Mouse (Mus musculus) G1E (cell line): ENCODE measurements around the gene Glis2. TPM values are rescaled to one million over a fixed set of nuclear protein-coding genes. Genes with fewer than 3 reads are reported as not detected.

Experiments used
- ATAC-seq: 2 replicates; pipeline ENCODE4 v1.8.0; 2016; ENCODE audit warnings: mild to moderate bottlenecking; ENCODE audit not compliant: insufficient number of reproducible peaks, poor library complexity, low FRiP score, severe bottlenecking; ENCODE audit errors: extremely low read depth
- DNase-seq: peaks from one replicate; pipeline ENCODE4 v3.0.0; 2012; ENCODE audit warnings: low spot score
- H3K27me3 ChIP-seq: 2 replicates; pipeline ENCODE4 v1.6.1; 2012; ENCODE audit warnings: mild to moderate bottlenecking, low read length, inconsistent platforms; ENCODE audit not compliant: insufficient read depth
- H3K36me3 ChIP-seq: replicated peaks from 2 replicates; pipeline ENCODE3; 2012; ENCODE audit warnings: mild to moderate bottlenecking, inconsistent platforms
- H3K4me1 ChIP-seq: 2 replicates; pipeline ENCODE4 v1.6.1; 2012; ENCODE audit warnings: low read depth, low read length, inconsistent platforms, mixed read lengths; ENCODE audit not compliant: insufficient read depth
- H3K4me3 ChIP-seq: 2 replicates; pipeline ENCODE4 v1.5.1; 2012; ENCODE audit warnings: low read depth, mild to moderate bottlenecking, inconsistent platforms, low read length, moderate library complexity, mixed read lengths
- H3K9me3 ChIP-seq: replicated peaks from 2 replicates; pipeline ENCODE4 v1.6.1; 2012; ENCODE audit warnings: inconsistent platforms
- CTCF ChIP-seq: IDR thresholded peaks from 2 replicates; pipeline ENCODE4 v1.5.1; 2012; ENCODE audit warnings: low read depth, low read length, inconsistent platforms, mixed read lengths
- GATA1 ChIP-seq: IDR thresholded peaks from 2 replicates; pipeline ENCODE4 v1.6.1; 2012; ENCODE audit warnings: borderline replicate concordance, low read length, inconsistent platforms, mixed read lengths
- GATA2 ChIP-seq: IDR thresholded peaks from 2 replicates; pipeline ENCODE4 v1.6.1; 2012; ENCODE audit warnings: low read depth, low read length, inconsistent platforms, borderline replicate concordance
- POLR2AphosphoS5 ChIP-seq: IDR thresholded peaks from 2 replicates; pipeline ENCODE4 v1.6.1; 2012; ENCODE audit warnings: low read depth, low read length, inconsistent platforms; ENCODE audit not compliant: insufficient replicate concordance
- TAL1 ChIP-seq: conservative IDR thresholded peaks from 2 replicates; pipeline ENCODE4 v1.6.1; 2012; ENCODE audit warnings: low read depth, low read length, inconsistent platforms, mixed read lengths
- polyA plus RNA-seq: library from polyadenylated mRNA; stranded (reverse); fragments of >175 nt; gene quantifications from 2 replicates; pipeline ENCODE4 v1.2.3, GENCODE M21; 2012
- total RNA-seq, 2 experiments: library from RNA; stranded (forward) in 1 of 2; stranded (reverse) in 1 of 2; fragments of 200-1000 nt in 1 of 2; fragments of >200 nt in 1 of 2; fragmentation: Nextera tagmentation in 1 of 2; gene quantifications; 2 replicates each; pipeline ENCODE4 v1.2.3; 2014 to 2017

The Glis2 gene
- total and polyA plus RNA-seq, 3 experiments, result 1.0 to 2.8 (median 2.6) TPM

DNA sequence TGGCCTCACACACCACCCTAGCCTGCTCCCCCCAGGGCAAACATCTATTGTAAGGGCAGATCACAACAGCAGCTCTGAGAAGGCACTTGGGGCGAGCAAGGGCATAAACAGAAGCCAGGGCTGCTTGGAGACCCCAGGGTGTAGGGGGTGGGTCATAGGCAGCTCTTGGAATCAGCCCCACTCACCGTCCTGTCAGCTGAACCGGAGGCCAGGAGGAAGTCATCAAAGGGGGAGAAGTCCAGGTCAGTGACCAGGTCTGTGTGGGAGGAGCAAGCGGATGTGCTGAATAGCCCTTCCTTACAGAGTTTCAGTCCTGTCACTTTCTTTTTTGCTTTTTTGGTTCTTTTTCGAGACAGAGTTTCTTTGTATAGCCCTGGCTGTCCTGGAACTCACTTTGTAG lies 75.8 kb downstream of the Glis2 start:
- Histone ChIP-seq H3K9me3 (no peaks in the 10 kb centered on the region), H3K4me1 (peaks cover 5% of the 10 kb centered on the region; the same call in 1 of the 2 replicates), H3K4me3 (no peak overlapping the region), H3K36me3 (peaks cover 92% of the 10 kb centered on the region), H3K27me3 (no peaks in the 10 kb centered on the region)
- TF ChIP-seq TAL1 (no peak), CTCF (no peak), GATA2 (no peak), POLR2AphosphoS5 (no peak), GATA1 (no peak)
- ATAC-seq (no peak), DNase-seq (no peak)

DNA sequence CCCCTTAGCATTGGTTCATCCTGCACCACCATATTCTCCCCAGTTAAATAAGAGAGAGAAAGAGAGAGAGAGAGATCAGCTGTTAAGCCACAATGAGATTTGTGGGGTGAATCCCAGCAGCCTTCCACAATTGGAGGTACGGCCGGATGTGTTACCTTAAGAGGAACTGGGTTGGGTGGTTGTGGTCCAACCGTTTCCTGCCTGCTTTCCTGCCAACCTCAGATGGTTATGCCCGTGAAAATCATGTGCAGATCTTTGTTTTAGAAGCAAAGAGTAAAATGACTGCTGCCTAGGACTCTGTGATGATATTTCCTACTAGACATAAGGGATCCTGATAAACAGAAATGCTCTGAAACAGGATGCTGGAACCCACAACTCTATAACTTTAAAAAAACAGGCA lies 79.6 kb downstream of the Glis2 start:
- DNase-seq (no peak), ATAC-seq (no peak)
- Histone ChIP-seq H3K4me1 (peaks cover 36% of the 10 kb centered on the region), H3K27me3 (no peaks in the 10 kb centered on the region), H3K36me3 (peaks cover 73% of the 10 kb centered on the region), H3K9me3 (no peaks in the 10 kb centered on the region), H3K4me3 (no peak overlapping the region)
- no peak for TF ChIP-seq CTCF
- TF ChIP-seq TAL1, result no peak
- TF ChIP-seq POLR2AphosphoS5, result no peak
- TF ChIP-seq GATA2, result no peak
- no peak for TF ChIP-seq GATA1

Other genes starting within 250 kb of the Glis2 start
- 0.73 and 0.83 TPM in 2 replicates for gene Adcy9, start 174.2 kb upstream of the Glis2 start, total RNA-seq (2014; fragmentation: Nextera tagmentation)
- gene Adcy9, start 174.2 kb upstream of the Glis2 start, total RNA-seq (2017), result 2.1 and 2.3 TPM in 2 replicates
- 0.41 and 0.47 TPM in 2 replicates for gene Adcy9, start 174.2 kb upstream of the Glis2 start, polyA plus RNA-seq
- 5.9 and 8.6 TPM in 2 replicates for gene Srl, start 52.9 kb upstream of the Glis2 start, total RNA-seq (2014; fragmentation: Nextera tagmentation)
- gene Srl, start 52.9 kb upstream of the Glis2 start, total RNA-seq (2017), result 5.3 and 8.5 TPM in 2 replicates
- 2.3 and 3.5 TPM in 2 replicates for gene Srl, start 52.9 kb upstream of the Glis2 start, polyA plus RNA-seq
- 46.3 and 69.0 TPM in 2 replicates for gene Tfap4, start 34.9 kb upstream of the Glis2 start, total RNA-seq (2014; fragmentation: Nextera tagmentation)
- gene Tfap4, start 34.9 kb upstream of the Glis2 start, total RNA-seq (2017), result 23.2 and 26.0 TPM in 2 replicates
- gene Tfap4, start 34.9 kb upstream of the Glis2 start, polyA plus RNA-seq, result 81.1 and 87.0 TPM in 2 replicates
- 65.3 and 70.0 TPM in 2 replicates for gene Pam16, start 30.3 kb downstream of the Glis2 start, total RNA-seq (2014; fragmentation: Nextera tagmentation)
- gene Pam16, start 30.3 kb downstream of the Glis2 start, total RNA-seq (2017), result 41.7 and 48.3 TPM in 2 replicates
- gene Pam16, start 30.3 kb downstream of the Glis2 start, polyA plus RNA-seq, result 35.3 and 51.6 TPM in 2 replicates
- 0.30 TPM in 1 of 2 replicates, not detected in the other for gene Vasn, start 45.2 kb downstream of the Glis2 start, total RNA-seq (2014; fragmentation: Nextera tagmentation)
- gene Vasn, start 45.2 kb downstream of the Glis2 start, total RNA-seq (2017), result 0.05 and 0.12 TPM in 2 replicates
- 0.03 and 0.04 TPM in 2 replicates for gene Vasn, start 45.2 kb downstream of the Glis2 start, polyA plus RNA-seq
- 53.1 and 56.1 TPM in 2 replicates for gene Dnaja3, start 45.3 kb downstream of the Glis2 start, total RNA-seq (2014; fragmentation: Nextera tagmentation)
- 63.5 and 73.2 TPM in 2 replicates for gene Dnaja3, start 45.3 kb downstream of the Glis2 start, total RNA-seq (2017)
- gene Dnaja3, start 45.3 kb downstream of the Glis2 start, polyA plus RNA-seq, result 23.9 and 33.1 TPM in 2 replicates
- gene Coro7, start 85.1 kb downstream of the Glis2 start, total RNA-seq (2014; fragmentation: Nextera tagmentation), result 74.9 and 94.3 TPM in 2 replicates
- 33.0 and 34.8 TPM in 2 replicates for gene Coro7, start 85.1 kb downstream of the Glis2 start, total RNA-seq (2017)
- 159 and 205 TPM in 2 replicates for gene Coro7, start 85.1 kb downstream of the Glis2 start, polyA plus RNA-seq
- gene Nmral1, start 124.6 kb downstream of the Glis2 start, total RNA-seq (2014; fragmentation: Nextera tagmentation), result 32.9 and 33.3 TPM in 2 replicates
- gene Nmral1, start 124.6 kb downstream of the Glis2 start, total RNA-seq (2017), result 33.8 and 34.8 TPM in 2 replicates
- 7.3 and 13.0 TPM in 2 replicates for gene Nmral1, start 124.6 kb downstream of the Glis2 start, polyA plus RNA-seq
- gene Hmox2, start 131.6 kb downstream of the Glis2 start, total RNA-seq (2014; fragmentation: Nextera tagmentation), result 43.0 and 60.0 TPM in 2 replicates
- gene Hmox2, start 131.6 kb downstream of the Glis2 start, total RNA-seq (2017), result 31.0 and 37.2 TPM in 2 replicates
- gene Hmox2, start 131.6 kb downstream of the Glis2 start, polyA plus RNA-seq, result 1.9 and 2.3 TPM in 2 replicates
- 12.6 and 16.2 TPM in 2 replicates for gene Cdip1, start 195.6 kb downstream of the Glis2 start, total RNA-seq (2014; fragmentation: Nextera tagmentation)
- 11.4 and 12.0 TPM in 2 replicates for gene Cdip1, start 195.6 kb downstream of the Glis2 start, total RNA-seq (2017)
- 25.5 and 31.9 TPM in 2 replicates for gene Cdip1, start 195.6 kb downstream of the Glis2 start, polyA plus RNA-seq
- gene 4930562C15Rik, start 240.7 kb downstream of the Glis2 start, total RNA-seq (2014; fragmentation: Nextera tagmentation), result not detected in 2 replicates
- 0.06 and 0.16 TPM in 2 replicates for gene 4930562C15Rik, start 240.7 kb downstream of the Glis2 start, total RNA-seq (2017)
- gene 4930562C15Rik, start 240.7 kb downstream of the Glis2 start, polyA plus RNA-seq, result not detected in 2 replicates